Mouse (Mus musculus): Measurements from ENCODE around the gene Akap8l.

Akap8l gene

GRCm38 (mm10) chr17:32317032-32317431 is 33.4 kb downstream of the Akap8l start:
- no peak for DNase-seq (ENCODE audit: low read depth)

- no peak for DNase-seq (ENCODE audit: low read depth)
Measured at GRCm38 (mm10) chr17:32315560-32315959, 34.8 kb downstream of the Akap8l start.

GRCm38 (mm10) chr17:32313892-32314291 is 36.5 kb downstream of the Akap8l start:
- DNase-seq (ENCODE audit: low read depth): no peak

GRCm38 (mm10) chr17:32312801-32313200 is 37.6 kb downstream of the Akap8l start:
- DNase-seq (ENCODE audit: low read depth): no peak

- no peak for DNase-seq (ENCODE audit: low read depth)
Measured at GRCm38 (mm10) chr17:32307963-32308362, 42.4 kb downstream of the Akap8l start.

- DNase-seq (ENCODE audit: low read depth): no peak
Measured at GRCm38 (mm10) chr17:32298125-32298524, 52.3 kb downstream of the Akap8l start.

- no peak for DNase-seq (ENCODE audit: low read depth)
Measured at GRCm38 (mm10) chr17:32295901-32296300, 54.5 kb downstream of the Akap8l start.

GRCm38 (mm10) chr17:32295160-32295559 is 55.2 kb downstream of the Akap8l start:
- no peak for DNase-seq (ENCODE audit: low read depth)

- DNase-seq (ENCODE audit: low read depth): no peak
Measured at GRCm38 (mm10) chr17:32285138-32285670, 65.2 kb downstream of the Akap8l start.

- DNase-seq (ENCODE audit: low read depth): peak; percentile 66
Measured at GRCm38 (mm10) chr17:32284262-32285137, 65.9 kb downstream of the Akap8l start, which contains the start of gene Brd4. Gene Brd4 (minus strand): TSS chr17:32284722.

GRCm38 (mm10) chr17:32283771-32284221 is 66.6 kb downstream of the Akap8l start:
- DNase-seq (ENCODE audit: low read depth): no peak

GRCm38 (mm10) chr17:32283341-32283740 is 67.1 kb downstream of the Akap8l start:
- DNase-seq (ENCODE audit: low read depth): no peak

- no peak for DNase-seq (ENCODE audit: low read depth)
Measured at GRCm38 (mm10) chr17:32281611-32282310, 68.6 kb downstream of the Akap8l start.

- DNase-seq (ENCODE audit: low read depth): no peak
Measured at GRCm38 (mm10) chr17:32281126-32281525, 69.3 kb downstream of the Akap8l start.

GRCm38 (mm10) chr17:32280575-32280974 is 69.8 kb downstream of the Akap8l start:
- no peak for DNase-seq (ENCODE audit: low read depth)

GRCm38 (mm10) chr17:32277201-32277600 is 73.2 kb downstream of the Akap8l start:
- DNase-seq (ENCODE audit: low read depth): no peak

GRCm38 (mm10) chr17:32275568-32275967 is 74.8 kb downstream of the Akap8l start:
- DNase-seq (ENCODE audit: low read depth): no peak

Data from fibroblast of lung, adult 2 months (primary cell).